Mouse (Mus musculus) intestine, embryonic 15.5 days (tissue): ENCODE results near the gene Nynrin. TPM values are rescaled to one million over a fixed set of nuclear protein-coding genes. Genes with fewer than 3 reads are reported as not detected.

Experiments
- ATAC-seq: fragments of 200-750 bp; cut with Nextera tagmentation; 2 replicates; pipeline ENCODE4 v1.8.0; 2017; ENCODE audit warnings: moderate TSS enrichment, moderate library complexity
- H3K27ac ChIP-seq: fragments of 300-500 bp; sonication (generic); 2 replicates; pipeline ENCODE4 v1.5.1; 2015; ENCODE audit warnings: mild to moderate bottlenecking, inconsistent platforms
- H3K27me3 ChIP-seq: fragments of 300-500 bp; sonication (generic); replicated peaks from 2 replicates; pipeline ENCODE4 v1.6.1; 2015; ENCODE audit warnings: inconsistent platforms
- H3K36me3 ChIP-seq: fragments of 300-500 bp; sonication (generic); 2 replicates; pipeline ENCODE4 v1.6.1; 2015; ENCODE audit warnings: inconsistent platforms
- H3K4me1 ChIP-seq: fragments of 300-500 bp; sonication (generic); replicated peaks from 2 replicates; pipeline ENCODE4 v1.6.1; 2015; ENCODE audit warnings: inconsistent platforms
- H3K4me2 ChIP-seq: fragments of 300-500 bp; sonication (generic); replicated peaks from 2 replicates; pipeline ENCODE4 v1.6.1; 2015; ENCODE audit warnings: mild to moderate bottlenecking, inconsistent platforms
- H3K4me3 ChIP-seq: fragments of 300-500 bp; sonication (generic); replicated peaks from 2 replicates; pipeline ENCODE4 v1.5.1; 2015; ENCODE audit warnings: inconsistent platforms
- H3K9ac ChIP-seq: fragments of 300-500 bp; sonication (generic); 2 replicates; pipeline ENCODE4 v1.6.1; 2015; ENCODE audit warnings: inconsistent platforms
- H3K9me3 ChIP-seq: fragments of 300-500 bp; sonication (generic); 2 replicates; pipeline ENCODE4 v1.6.1; 2016; ENCODE audit warnings: inconsistent platforms
- WGBS: fragments of 180-500 bp; shearing (Covaris S2); methylation state at CpG from one replicate; pipeline ENCODE4 v1.1.7; 2015; 5-methylcytosine and 5-hydroxymethylcytosine counted together
- polyA plus RNA-seq: library from polyadenylated mRNA; unstranded; fragments of >200 nt; fragmentation: Nextera tagmentation; extraction: Ambion mirVana; gene quantifications from 2 replicates; pipeline ENCODE4 v1.2.1, GENCODE M21; 2015

Gene Nynrin
- polyA plus RNA-seq, 1 experiment from 2014 or later: 18.3 TPM

- no peaks in the 10 kb centered on the region for H3K36me3 ChIP-seq
- H3K4me1 ChIP-seq: 0 out of 2 replicates have a peak, but pooled peaks cover 2% of the 10 kb centered on the region
- no peak overlapping the region for H3K4me2 ChIP-seq
- no peaks in the 10 kb centered on the region for H3K9me3 ChIP-seq
- 58% methylated on average over 9 of the region's 9 CpGs for WGBS
- H3K27me3 ChIP-seq: no peaks in the 10 kb centered on the region
- H3K4me3 ChIP-seq: no peak overlapping the region
- no peak for ATAC-seq
- H3K27ac ChIP-seq: no peak overlapping the region
- no peak overlapping the region for H3K9ac ChIP-seq
Measured at GRCm38 (mm10) chr14:55845506-55846294, 8.1 kb upstream of the Nynrin start.

DNA sequence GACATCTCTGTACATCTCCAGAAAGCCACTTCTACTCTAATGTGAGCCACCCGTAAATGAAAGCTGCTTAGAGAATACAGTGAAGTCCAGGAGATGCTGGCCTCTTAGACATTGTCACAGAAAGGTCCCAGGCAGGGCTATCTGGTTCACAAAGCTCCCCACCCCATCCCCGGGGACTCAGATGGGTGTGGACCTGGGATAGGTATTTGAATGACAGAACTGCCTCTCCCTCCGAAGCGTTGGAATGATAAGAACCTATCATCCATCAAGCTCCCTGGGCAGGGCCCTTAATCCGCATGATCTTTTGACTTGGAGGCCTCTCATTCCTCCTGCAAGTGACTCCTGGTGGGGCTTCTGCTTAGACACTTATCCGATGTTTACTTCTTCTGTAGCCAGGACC lies 2.9 kb upstream of the Nynrin start:
- Histone ChIP-seq H3K36me3 (no peaks in the 10 kb centered on the region), H3K4me1 (peaks cover 27% of the 10 kb centered on the region), H3K9me3 (no peaks in the 10 kb centered on the region), H3K4me2 (no peak overlapping the region), H3K27ac (no peak overlapping the region), H3K4me3 (no peak overlapping the region), H3K27me3 (no peaks in the 10 kb centered on the region), H3K9ac (no peak overlapping the region)
- WGBS: 42% methylated on average over 6 of the region's 6 CpGs
- ATAC-seq: no peak

- no peaks in the 10 kb centered on the region for H3K36me3 ChIP-seq
- H3K4me2 ChIP-seq: peak overlapping the region; percentile 80
- H3K4me3 ChIP-seq: peak overlapping the region; percentile 65
- H3K27me3 ChIP-seq: no peaks in the 10 kb centered on the region
- peak; percentile 60 for ATAC-seq
- H3K9me3 ChIP-seq: no peaks in the 10 kb centered on the region
- peaks cover 44% of the 10 kb centered on the region for H3K4me1 ChIP-seq
- peak overlapping the region; percentile 73 for H3K9ac ChIP-seq
- WGBS: 4% methylated on average over 11 of the region's 11 CpGs
- H3K27ac ChIP-seq: peak overlapping the region; percentile 97
Measured at GRCm38 (mm10) chr14:55852646-55853551, 911 bp upstream of the Nynrin start.

- ATAC-seq: peak; percentile 48
- no peaks in the 10 kb centered on the region for H3K9me3 ChIP-seq
- peak overlapping the region; percentile 65 for H3K4me3 ChIP-seq
- WGBS: 3% methylated on average over 9 of the region's 9 CpGs
- H3K4me1 ChIP-seq: peaks cover 49% of the 10 kb centered on the region
- no peaks in the 10 kb centered on the region for H3K27me3 ChIP-seq
- H3K9ac ChIP-seq: peak overlapping the region; percentile 73
- H3K4me2 ChIP-seq: peak overlapping the region; percentile 80
- H3K36me3 ChIP-seq: no peaks in the 10 kb centered on the region
- peak overlapping the region; percentile 97 for H3K27ac ChIP-seq
Measured at GRCm38 (mm10) chr14:55854406-55855100, 743 bp downstream of the Nynrin start.

DNA sequence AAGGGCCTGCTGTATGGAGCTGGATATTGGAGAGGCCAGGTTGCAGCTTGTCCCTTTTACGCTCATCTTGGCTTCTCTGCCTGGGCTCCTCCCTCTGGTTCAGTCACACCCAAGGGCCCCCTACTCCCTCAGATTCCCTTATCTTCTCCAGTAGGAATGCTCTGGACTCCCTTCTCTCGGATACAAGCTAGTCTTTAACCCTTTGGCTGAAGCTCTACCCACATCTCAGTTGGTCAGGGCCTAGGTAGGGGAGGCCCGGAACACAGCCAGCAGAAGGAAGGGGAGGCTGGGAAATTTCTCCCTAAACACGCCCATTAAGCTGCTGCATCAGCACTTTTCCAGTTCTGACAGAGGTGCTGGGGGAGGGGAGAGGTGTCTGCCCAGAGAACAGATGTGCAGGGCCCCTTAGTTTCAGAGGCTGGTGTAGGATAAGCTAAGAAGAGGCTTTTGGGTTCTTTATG lies 1.3 kb downstream of the Nynrin start:
- Histone ChIP-seq H3K9me3 (no peaks in the 10 kb centered on the region), H3K36me3 (no peaks in the 10 kb centered on the region), H3K4me2 (peak overlapping the region; percentile 80), H3K27ac (peak overlapping the region; percentile 97), H3K27me3 (no peaks in the 10 kb centered on the region), H3K4me1 (peaks cover 49% of the 10 kb centered on the region), H3K4me3 (peak overlapping the region; percentile 65), H3K9ac (peak overlapping the region; percentile 73)
- ATAC-seq: peak; percentile 50
- 9% methylated on average over 4 of the region's 4 CpGs for WGBS

DNA sequence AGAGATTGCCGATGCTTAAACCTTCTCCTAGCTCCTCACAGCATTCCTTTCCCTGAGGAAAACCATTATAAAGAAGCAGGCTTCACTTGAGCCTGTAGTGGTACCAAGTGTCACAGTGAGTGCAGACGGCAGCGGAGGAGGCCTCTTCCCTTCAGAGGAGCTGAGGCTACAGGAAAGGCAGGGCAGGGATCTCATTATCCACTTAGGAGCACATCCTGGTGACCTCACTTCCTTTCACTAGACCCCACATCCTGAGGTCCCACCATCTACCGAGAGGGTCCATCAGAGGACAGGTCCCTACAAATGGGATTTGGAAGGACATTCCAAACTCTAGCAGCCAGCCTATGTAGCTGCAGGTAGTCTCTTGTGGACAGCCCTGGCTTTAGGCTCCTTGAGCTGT lies 3.8 kb downstream of the Nynrin start:
- H3K9ac ChIP-seq: no peak overlapping the region
- no peak for ATAC-seq
- H3K4me1 ChIP-seq: peaks cover 51% of the 10 kb centered on the region
- no peak overlapping the region for H3K27ac ChIP-seq
- no peaks in the 10 kb centered on the region for H3K36me3 ChIP-seq
- 52% methylated on average over 4 of the region's 4 CpGs for WGBS
- no peaks in the 10 kb centered on the region for H3K27me3 ChIP-seq
- no peaks in the 10 kb centered on the region for H3K9me3 ChIP-seq
- no peak overlapping the region for H3K4me3 ChIP-seq
- H3K4me2 ChIP-seq: peak overlapping the region; percentile 42

DNA sequence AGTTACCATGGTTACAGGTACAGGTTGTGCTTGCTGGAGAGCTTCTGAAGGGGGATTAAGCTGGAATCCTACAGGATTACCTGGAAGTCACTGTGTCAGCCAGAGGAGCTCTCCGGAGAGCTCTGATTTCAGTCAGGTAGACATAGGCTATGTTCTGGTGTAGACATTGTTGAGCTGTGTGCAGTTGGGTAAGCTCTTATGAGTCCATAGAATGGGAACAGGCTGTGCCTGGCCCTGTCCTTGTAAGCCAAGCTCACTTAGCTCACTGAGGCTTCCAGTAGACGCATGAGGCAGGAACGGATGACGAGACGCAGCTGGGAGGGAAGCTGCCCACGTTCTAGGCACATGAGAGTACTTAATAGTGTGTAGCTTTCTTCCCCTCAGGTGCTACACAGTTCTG lies 8.4 kb downstream of the Nynrin start:
- Histone ChIP-seq H3K4me2 (no peak overlapping the region), H3K4me3 (no peak overlapping the region), H3K36me3 (peaks cover 20% of the 10 kb centered on the region), H3K4me1 (peaks cover 34% of the 10 kb centered on the region), H3K27ac (no peak overlapping the region), H3K9ac (no peak overlapping the region), H3K27me3 (no peaks in the 10 kb centered on the region), H3K9me3 (no peaks in the 10 kb centered on the region)
- ATAC-seq: no peak
- WGBS: 55% methylated on average over 6 of the region's 6 CpGs

DNA sequence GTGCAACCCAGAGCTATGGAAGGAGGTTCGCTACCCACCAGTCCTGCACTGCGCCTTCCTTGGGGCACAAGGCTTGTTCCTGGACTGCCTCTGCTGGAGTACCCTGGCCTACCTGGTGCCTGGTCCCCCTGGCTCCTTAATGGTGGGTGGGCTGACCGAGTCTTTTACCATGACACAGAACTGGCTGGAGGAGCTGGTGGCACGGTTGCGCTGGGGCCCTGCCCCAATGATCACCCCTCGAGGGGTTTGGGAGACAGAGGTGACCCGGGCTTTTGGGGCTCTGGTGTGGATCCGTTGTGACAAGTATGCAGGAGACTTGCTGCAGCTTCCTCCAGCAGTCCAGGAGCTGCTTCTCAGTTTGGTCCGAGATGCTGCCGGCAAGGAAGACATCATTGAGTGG lies 9.2 kb downstream of the Nynrin start:
- H3K27ac ChIP-seq: no peak overlapping the region
- no peak for ATAC-seq
- no peaks in the 10 kb centered on the region for H3K27me3 ChIP-seq
- peaks cover 24% of the 10 kb centered on the region for H3K36me3 ChIP-seq
- no peak overlapping the region for H3K4me3 ChIP-seq
- H3K4me2 ChIP-seq: no peak overlapping the region
- WGBS: 90% methylated on average over 10 of the region's 10 CpGs
- H3K9me3 ChIP-seq: no peaks in the 10 kb centered on the region
- H3K4me1 ChIP-seq: peaks cover 27% of the 10 kb centered on the region
- H3K9ac ChIP-seq: no peak overlapping the region

DNA sequence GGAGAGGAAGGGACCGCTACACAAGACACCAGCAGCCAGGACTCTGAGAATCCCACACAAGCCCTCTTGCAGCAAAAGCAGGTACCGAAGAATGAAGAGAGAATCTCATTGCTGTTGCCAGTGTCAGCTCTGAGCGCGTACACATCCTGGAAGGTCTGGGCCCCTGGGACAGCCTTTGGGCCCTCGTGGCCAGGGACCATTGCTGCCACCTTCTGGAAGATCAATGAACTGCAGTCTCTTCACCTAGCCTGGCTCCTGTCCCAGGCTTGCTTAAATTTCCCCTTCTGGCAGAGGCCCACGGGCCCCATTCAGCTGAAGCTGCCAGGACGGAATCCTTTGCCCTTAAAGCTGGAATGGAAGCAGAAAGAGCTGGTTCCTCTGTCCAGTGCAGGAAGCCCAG lies 10.0 kb downstream of the Nynrin start:
- Histone ChIP-seq H3K4me3 (no peak overlapping the region), H3K9me3 (no peaks in the 10 kb centered on the region), H3K4me1 (peaks cover 22% of the 10 kb centered on the region), H3K9ac (no peak overlapping the region), H3K36me3 (peaks cover 32% of the 10 kb centered on the region), H3K27ac (no peak overlapping the region), H3K27me3 (no peaks in the 10 kb centered on the region), H3K4me2 (no peak overlapping the region)
- peak; percentile 79 for ATAC-seq
- WGBS: 26% methylated on average over 7 of the region's 7 CpGs

DNA sequence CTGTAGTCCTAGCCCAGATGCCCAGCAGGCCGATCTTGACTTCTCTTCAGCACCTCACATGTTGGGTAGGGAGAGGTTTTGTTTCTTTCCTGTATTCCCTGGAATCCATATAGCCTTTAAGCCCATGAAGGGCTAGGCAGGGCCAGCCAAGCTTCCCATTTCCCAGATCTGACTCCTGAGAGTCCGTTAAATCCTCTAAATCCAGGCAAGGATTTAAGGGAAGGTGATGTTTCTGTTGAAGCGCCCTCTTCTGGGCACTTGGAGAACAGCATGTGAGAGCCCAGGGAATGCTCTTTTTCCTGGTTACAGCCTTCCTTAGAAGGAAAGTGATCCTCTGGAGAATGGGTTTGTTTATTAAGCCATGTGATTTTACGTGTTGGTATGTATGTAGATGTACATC lies 13.2 kb downstream of the Nynrin start:
- Histone ChIP-seq H3K4me2 (no peak overlapping the region), H3K4me1 (peaks cover 12% of the 10 kb centered on the region), H3K27me3 (no peaks in the 10 kb centered on the region), H3K9ac (no peak overlapping the region), H3K9me3 (no peaks in the 10 kb centered on the region), H3K27ac (no peak overlapping the region), H3K4me3 (no peak overlapping the region), H3K36me3 (peaks cover 51% of the 10 kb centered on the region)
- 34% methylated on average over 4 of the region's 4 CpGs for WGBS
- no peak for ATAC-seq

DNA sequence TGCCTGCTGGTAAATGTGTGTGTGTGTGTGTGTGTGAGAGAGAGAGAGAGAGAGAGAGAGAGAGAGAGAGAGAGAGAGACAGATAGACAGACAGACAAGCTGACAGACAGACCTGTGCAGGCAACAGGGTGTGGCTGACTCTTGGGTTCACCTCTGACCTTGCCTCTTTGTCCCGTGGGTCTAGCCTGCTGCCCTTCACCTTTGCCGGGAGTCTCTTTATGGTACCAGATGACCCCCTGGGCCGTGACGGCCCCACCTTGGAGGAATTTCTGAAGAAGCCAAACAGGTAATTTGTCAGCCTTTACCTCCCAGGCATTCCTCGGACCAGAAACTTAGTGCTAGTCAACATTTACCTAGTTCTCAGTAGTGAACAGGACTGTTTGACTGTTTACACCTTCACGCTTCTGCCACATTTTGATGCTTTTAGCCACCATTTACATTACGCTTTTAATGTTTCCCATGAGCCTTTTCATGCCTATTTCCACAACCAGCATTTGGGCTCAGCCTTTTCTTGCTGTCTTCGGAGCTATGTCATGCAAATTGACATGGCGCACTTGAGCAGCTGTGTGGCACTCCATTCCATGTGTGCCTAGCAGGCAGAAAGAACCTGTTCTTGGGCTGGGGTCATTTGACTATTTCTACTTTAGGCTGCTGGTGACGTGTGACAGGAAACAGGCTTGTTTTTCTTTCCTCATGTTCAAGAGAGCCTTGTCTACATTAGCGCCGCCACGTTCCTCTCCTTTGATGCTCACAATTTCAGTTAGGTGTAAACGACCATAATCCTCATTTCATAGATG lies 14.6 kb downstream of the Nynrin start:
- Histone ChIP-seq H3K36me3 (peaks cover 60% of the 10 kb centered on the region), H3K4me3 (no peak overlapping the region), H3K9ac (no peak overlapping the region), H3K27ac (no peak overlapping the region), H3K4me1 (peaks cover 10% of the 10 kb centered on the region; the same call in 1 of the 2 replicates), H3K27me3 (no peaks in the 10 kb centered on the region), H3K4me2 (no peak overlapping the region), H3K9me3 (no peaks in the 10 kb centered on the region)
- ATAC-seq: no peak
- WGBS: 88% methylated on average over 14 of the region's 14 CpGs
